Mouse (Mus musculus): ENCODE results near the gene Tmem169.

DNA sequence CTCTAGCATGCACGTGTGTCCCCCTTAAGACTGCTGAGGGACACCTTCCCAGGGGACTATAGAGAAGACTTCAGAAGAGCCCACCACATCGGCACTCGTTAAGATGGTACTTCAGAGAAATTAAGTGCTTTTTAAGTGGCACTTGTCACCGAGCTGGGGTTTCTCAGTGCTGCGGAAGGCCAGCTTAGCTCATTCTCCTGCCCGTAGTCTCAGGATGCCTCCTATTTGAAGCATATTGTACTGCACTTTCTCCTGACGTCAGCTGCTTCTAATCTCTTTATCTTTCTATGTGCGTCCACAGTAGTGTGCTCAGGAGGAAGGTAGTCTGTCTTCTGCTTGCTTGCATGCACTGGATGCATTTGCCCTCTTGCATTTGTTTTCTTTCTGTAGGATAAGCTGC is 32.2 kb downstream of the Tmem169 start:
- TF ChIP-seq CTCF (IDR thresholded peaks at IDR 0.05; ENCODE audit: low read depth, low read length) (no peak), TAL1 (conservative IDR thresholded peaks at IDR 0.05; ENCODE audit: low read depth, low read length) (no peak), GATA1 (IDR thresholded peaks at IDR 0.05; ENCODE audit: borderline replicate concordance, low read length) (no peak), GATA2 (IDR thresholded peaks at IDR 0.05; ENCODE audit: borderline replicate concordance, low read depth, low read length) (no peak)

All from G1E (cell line).